Mouse (Mus musculus): ENCODE data around the gene Bcas1. TPM values are rescaled to one million over a fixed set of nuclear protein-coding genes. Genes with fewer than 3 reads are reported as not detected.

Bcas1 gene
- total RNA-seq, 4 experiments from 2014 or later: 0.26 to 0.87 (median 0.82) TPM

DNA sequence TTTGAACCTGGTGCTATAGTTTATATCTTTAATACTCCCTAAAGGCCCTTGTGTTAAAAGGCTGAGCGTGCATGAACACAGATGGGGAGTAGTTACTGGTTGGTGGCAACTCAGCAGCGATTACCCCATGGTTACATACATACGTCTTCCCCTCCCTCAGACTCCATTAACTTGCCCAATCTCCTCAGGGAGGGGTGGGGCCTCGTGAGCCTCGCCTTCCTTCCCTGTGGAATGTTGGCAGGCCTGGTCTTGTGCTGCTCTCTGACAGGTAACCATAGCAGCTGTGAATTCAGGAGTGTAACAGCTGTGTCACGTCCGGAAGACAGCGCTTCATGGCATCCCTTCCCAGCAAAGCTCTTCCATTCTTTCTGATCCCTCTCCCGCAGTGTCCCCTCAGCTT, 118.7 kb downstream of the Bcas1 start:
- no peak for DNase-seq

- DNase-seq: no peak
These were observed 119.4 kb downstream of the Bcas1 start for GRCm38 (mm10) chr2:170308033-170308820.

DNA sequence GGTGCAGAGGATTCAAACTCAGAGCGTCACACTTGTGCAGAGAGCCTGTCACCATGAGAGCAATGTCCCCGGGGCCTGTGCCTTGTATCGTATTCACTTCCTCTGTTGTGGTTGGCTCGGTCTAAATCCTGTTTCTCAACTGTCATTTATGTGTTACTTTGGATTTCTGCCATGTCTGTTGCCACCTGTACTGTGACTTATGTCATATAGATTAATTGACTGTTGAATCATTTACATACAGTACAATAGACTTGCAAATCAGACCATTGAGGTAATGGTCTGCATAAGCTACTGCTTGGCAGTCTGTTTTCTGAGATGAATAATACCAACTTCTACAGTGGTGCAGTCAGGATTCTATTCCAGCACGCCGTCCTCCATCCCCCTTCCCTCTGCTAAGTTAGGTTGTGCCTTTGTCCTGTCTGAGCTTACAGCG, 120.0 kb downstream of the Bcas1 start:
- DNase-seq: no peak

GRCm38 (mm10) chr2:170306637-170307320, 120.9 kb downstream of the Bcas1 start:
- no peak for DNase-seq

- no peak for DNase-seq
These were observed 122.9 kb downstream of the Bcas1 start for GRCm38 (mm10) chr2:170304766-170305165.

- DNase-seq: no peak
These were observed 124.0 kb downstream of the Bcas1 start for GRCm38 (mm10) chr2:170303595-170303994.

GRCm38 (mm10) chr2:170302825-170303224, 124.8 kb downstream of the Bcas1 start:
- no peak for DNase-seq

Other genes starting within 250 kb of the Bcas1 start
- gene Pfdn4, start 68.6 kb upstream of the Bcas1 start, total RNA-seq (2022): 10 to 100 TPM; 12.5 to 19.9 (median 17.5) TPM
- gene Cyp24a1, start 69.3 kb upstream of the Bcas1 start, total RNA-seq (2022): not detected
- gene 4930470P17Rik, start 174.2 kb upstream of the Bcas1 start, total RNA-seq (2022): not detected